Mouse (Mus musculus) heart, embryonic 12.5 days (tissue): ENCODE measurements around the gene Tmem175. TPM values are rescaled to one million over a fixed set of nuclear protein-coding genes. Genes with fewer than 3 reads are reported as not detected.
A peak's percentile ranks its signal among the peaks of the same experiment; 100 is the strongest.
"Not testable (repeated sequence)": the region's sequence is repeated elsewhere in the genome, so short reads cannot be mapped to it uniquely, and the experiment has no call there.

Experiments
- ATAC-seq: fragments of 200-750 bp; cut with Nextera tagmentation; 2 replicates; pipeline ENCODE4 v1.8.0; 2017; ENCODE audit warnings: moderate TSS enrichment, moderate library complexity; ENCODE audit not compliant: insufficient number of reproducible peaks, low FRiP score
- H3K27ac ChIP-seq: fragments of 300-500 bp; sonication (generic); 2 replicates; pipeline ENCODE4 v1.5.1; 2016; ENCODE audit warnings: mild to moderate bottlenecking, moderate library complexity; ENCODE audit not compliant: poor library complexity, severe bottlenecking
- H3K27me3 ChIP-seq: fragments of 300-500 bp; sonication (generic); replicated peaks from 2 replicates; pipeline ENCODE4 v1.6.1; 2016; ENCODE audit warnings: mild to moderate bottlenecking, moderate library complexity
- H3K36me3 ChIP-seq: fragments of 300-500 bp; sonication (generic); 2 replicates; pipeline ENCODE4 v1.6.1; 2016; ENCODE audit warnings: mild to moderate bottlenecking, moderate library complexity
- H3K4me1 ChIP-seq: fragments of 300-500 bp; sonication (generic); replicated peaks from 2 replicates; pipeline ENCODE4 v1.6.1; 2016; ENCODE audit warnings: mild to moderate bottlenecking
- H3K4me2 ChIP-seq: fragments of 300-500 bp; sonication (generic); 2 replicates; pipeline ENCODE4 v1.6.1; 2016; ENCODE audit warnings: mild to moderate bottlenecking, moderate library complexity
- H3K4me3 ChIP-seq: fragments of 300-500 bp; sonication (generic); 2 replicates; pipeline ENCODE4 v1.5.1; 2016; ENCODE audit warnings: mild to moderate bottlenecking
- H3K9ac ChIP-seq: fragments of 300-500 bp; sonication (generic); 2 replicates; pipeline ENCODE4 v1.6.1; 2016; ENCODE audit warnings: mild to moderate bottlenecking, moderate library complexity
- H3K9me3 ChIP-seq: fragments of 300-500 bp; sonication (generic); replicated peaks from 2 replicates; pipeline ENCODE4 v1.6.1; 2016; ENCODE audit warnings: mild to moderate bottlenecking, moderate library complexity
- WGBS: fragments of 180-500 bp; shearing (Covaris S2); methylation state at CpG from one replicate; pipeline ENCODE4 v1.1.7; 2016; 5-methylcytosine and 5-hydroxymethylcytosine counted together
- polyA plus RNA-seq: library from polyadenylated mRNA; unstranded; fragments of >200 nt; fragmentation: Nextera tagmentation; extraction: Ambion mirVana; gene quantifications from 2 replicates; pipeline ENCODE4 v1.2.1, GENCODE M21; 2016

Gene Tmem175
- polyA plus RNA-seq: 18.5 and 18.6 TPM in 2 replicates

DNA sequence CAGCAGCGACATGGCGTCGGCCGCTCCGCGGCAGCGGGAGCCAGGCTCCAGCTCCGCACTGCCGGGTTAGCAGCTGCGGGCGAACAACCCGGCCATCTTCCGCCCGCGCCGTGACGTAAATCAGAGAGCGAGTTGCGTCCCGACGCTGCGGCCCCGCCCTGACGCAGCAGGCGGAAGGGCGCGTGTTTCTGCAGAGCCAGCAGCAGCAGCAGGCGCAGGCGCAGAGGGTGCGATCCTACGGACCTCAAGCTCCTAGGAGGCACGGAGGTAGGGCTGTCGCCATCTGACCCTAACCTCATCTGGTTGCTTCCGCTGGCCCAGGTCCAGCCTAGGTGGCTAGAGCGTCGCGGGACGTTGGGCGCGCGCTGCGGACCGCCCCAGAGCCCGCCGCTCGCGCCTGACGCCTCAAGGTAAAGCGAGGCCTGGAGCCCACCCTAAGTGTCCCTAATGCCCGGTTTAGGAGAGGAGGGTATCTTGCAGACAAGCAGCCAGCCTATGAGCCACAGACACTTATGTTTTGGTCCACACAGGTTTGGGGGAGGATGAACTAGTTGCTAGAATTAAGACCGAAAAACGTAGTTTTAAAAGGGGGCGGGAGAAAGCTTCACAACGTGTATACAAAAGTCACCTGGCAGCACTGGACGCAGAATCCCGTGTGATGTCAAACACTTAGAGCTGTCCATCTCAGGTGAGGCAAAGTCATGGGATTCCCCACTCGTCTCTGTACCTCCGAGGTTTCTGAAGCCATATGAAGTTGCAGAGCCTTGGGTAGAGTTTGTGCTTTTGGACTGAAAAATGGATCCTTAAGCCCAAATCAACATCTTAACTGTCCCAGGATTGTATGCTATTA lies at the start of gene Tmem175, which contains the start of gene Gak:
Tmem175 (plus strand) TSS at position 137 of the 850 bp plus-strand sequence.
Gak (minus strand) TSS at position 122 of the 850 bp plus-strand sequence.
- WGBS: under 1% methylated on average over 58 of the region's 58 CpGs
- Histone ChIP-seq H3K9ac (peak within 1 kb of the TSS; percentile 93), H3K4me2 (peak within 1 kb of the TSS; percentile 83), H3K4me3 (peak within 1 kb of the TSS; percentile 88), H3K27me3 (no peaks in the 10 kb centered on the region), H3K9me3 (no peaks in the 10 kb centered on the region), H3K36me3 (no peaks in the 10 kb centered on the region), H3K27ac (peak within 1 kb of the TSS; percentile 81), H3K4me1 (peaks cover 24% of the 10 kb centered on the region)
- ATAC-seq: peak; percentile 96

DNA sequence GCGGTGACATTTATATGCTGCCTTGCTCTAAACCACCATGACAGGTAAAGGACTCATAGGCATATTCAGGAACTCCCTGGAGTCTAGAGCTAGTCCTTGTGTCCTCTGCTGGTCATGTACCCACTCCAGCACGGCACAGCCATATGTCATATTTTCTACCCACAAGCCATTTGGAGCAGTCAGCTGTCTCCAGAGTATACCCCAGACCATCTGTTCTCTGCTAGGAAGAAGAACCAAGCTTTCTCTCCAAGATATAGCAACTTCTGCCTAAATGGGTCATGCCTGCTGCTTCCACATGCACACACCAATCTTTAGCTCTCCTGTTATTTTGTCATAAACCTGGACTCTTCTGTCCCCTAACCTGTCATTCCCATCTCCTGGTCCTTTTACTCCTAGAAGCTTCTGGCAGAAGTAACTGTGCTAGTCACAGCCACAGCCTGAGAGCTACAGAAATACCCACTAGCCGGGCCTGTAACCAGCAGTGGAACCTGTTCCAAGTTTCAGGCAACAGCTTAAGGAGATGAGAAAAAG lies 48.1 kb upstream of the Tmem175 start:
- Histone ChIP-seq H3K27ac (no peak overlapping the region), H3K36me3 (peaks cover 83% of the 10 kb centered on the region), H3K4me1 (no peaks in the 10 kb centered on the region), H3K27me3 (no peaks in the 10 kb centered on the region), H3K4me3 (no peak overlapping the region), H3K9me3 (no peaks in the 10 kb centered on the region), H3K4me2 (no peak overlapping the region), H3K9ac (no peak overlapping the region)
- ATAC-seq: no peak
- 91% methylated on average over 3 of the region's 3 CpGs for WGBS

DNA sequence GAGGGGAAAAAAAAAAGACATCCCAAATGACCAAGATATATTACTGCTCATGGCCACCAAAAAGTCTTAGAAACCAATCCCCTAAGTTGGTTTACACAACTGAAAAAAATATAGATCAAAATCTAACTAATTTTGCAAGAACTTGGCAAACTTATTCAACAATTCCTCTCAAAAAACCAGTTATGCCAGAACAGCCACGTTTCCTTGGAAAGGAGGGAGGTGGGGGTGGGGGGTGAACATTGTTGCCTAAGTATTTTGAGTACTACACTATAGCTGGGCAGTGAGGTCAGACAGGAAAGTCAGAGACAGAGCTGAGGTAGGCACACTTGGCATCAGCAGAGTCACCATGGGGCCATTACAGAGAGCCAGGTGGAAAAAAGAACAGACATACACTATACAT lies 29.6 kb upstream of the Tmem175 start:
- peaks cover 97% of the 10 kb centered on the region for H3K36me3 ChIP-seq
- 86% methylated on average over 1 of the region's 1 CpGs for whole genome bisulfite sequencing

DNA sequence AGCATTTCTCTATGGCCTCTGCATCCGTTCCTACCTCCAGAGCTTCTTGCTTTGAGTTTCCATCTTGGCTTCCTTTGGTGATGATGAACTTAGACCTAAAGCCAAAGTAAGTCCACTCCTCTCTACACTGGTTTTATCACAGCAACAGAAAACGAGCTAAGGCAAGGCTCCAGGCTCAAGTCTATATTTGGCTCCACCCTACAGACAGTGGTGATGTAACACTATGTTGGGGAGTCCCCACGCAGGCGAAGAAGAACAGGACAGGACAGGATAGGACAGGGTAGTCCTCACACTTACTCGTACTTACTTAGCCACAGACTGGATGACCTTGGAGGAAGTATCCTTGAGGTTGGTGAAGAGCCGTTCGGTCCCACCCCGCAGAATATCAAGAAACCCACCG lies 27.0 kb upstream of the Tmem175 start:
- H3K4me3 ChIP-seq: no peak overlapping the region
- no peaks in the 10 kb centered on the region for H3K9me3 ChIP-seq
- ATAC-seq: no peak
- H3K4me2 ChIP-seq: no peak overlapping the region
- WGBS: 82% methylated on average over 9 of the region's 9 CpGs
- no peak overlapping the region for H3K27ac ChIP-seq
- H3K27me3 ChIP-seq: no peaks in the 10 kb centered on the region
- no peaks in the 10 kb centered on the region for H3K4me1 ChIP-seq
- H3K36me3 ChIP-seq: peaks cover 97% of the 10 kb centered on the region
- H3K9ac ChIP-seq: no peak overlapping the region

More for the DNA sequence above, 29.6 kb upstream of the Tmem175 start:
- H3K4me2 ChIP-seq: no peak overlapping the region
- H3K27me3 ChIP-seq: no peaks in the 10 kb centered on the region
- H3K4me3 ChIP-seq: no peak overlapping the region
- H3K9ac ChIP-seq: no peak overlapping the region
- H3K9me3 ChIP-seq: no peaks in the 10 kb centered on the region
- H3K27ac ChIP-seq: no peak overlapping the region
- no peaks in the 10 kb centered on the region for H3K4me1 ChIP-seq
- no peak for ATAC-seq

DNA sequence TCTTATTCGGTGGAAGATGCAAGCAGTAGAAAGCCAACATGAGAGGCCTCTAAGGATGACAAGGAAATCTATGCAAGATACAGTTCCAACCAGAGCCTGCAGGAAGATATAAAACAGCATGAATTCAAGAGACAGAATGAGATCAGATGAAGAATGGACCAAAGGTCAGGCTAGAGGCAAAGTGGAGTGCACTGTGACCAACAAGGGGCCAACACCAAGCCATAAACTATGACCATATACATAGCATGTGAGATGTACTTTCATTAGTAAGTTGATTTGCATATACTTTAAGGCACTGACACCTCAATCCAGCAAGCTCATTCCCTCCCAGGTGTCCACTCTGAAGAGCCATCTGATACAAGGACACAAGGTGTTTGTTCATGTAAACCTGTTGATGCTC lies 19.1 kb upstream of the Tmem175 start:
- ATAC-seq: no peak
- Histone ChIP-seq H3K27ac (no peak overlapping the region), H3K4me2 (no peak overlapping the region), H3K27me3 (no peaks in the 10 kb centered on the region), H3K4me3 (no peak overlapping the region), H3K9me3 (no peaks in the 10 kb centered on the region), H3K4me1 (no peaks in the 10 kb centered on the region), H3K36me3 (peaks cover 91% of the 10 kb centered on the region), H3K9ac (no peak overlapping the region)
- WGBS: 97% methylated on average over 1 of the region's 1 CpGs

DNA sequence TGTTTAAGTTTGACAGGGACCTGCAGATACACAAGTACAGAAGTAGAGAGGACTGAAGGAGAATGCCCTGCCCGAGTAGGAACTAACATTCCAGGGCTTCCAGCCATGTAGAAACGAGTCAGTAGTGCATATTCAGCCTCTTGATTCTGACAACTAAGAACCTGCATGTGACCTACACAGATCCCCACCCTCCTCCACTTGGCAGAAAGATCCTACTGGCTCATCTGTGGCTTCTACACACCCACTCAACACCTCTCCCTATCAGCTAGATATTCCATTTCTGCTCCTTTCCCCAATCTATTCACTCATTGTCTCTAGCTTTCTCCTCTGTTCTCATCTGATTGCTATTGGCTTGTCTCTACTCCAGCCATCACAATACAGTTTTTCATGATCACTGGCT lies 7.7 kb upstream of the Tmem175 start:
- Histone ChIP-seq H3K9ac (no peak overlapping the region), H3K4me1 (peaks cover 6% of the 10 kb centered on the region; the same call in 1 of the 2 replicates), H3K27me3 (no peaks in the 10 kb centered on the region), H3K9me3 (no peaks in the 10 kb centered on the region), H3K27ac (no peak overlapping the region), H3K36me3 (peaks cover 53% of the 10 kb centered on the region), H3K4me3 (no peak overlapping the region), H3K4me2 (no peak overlapping the region)
- WGBS: 33% methylated on average over 2 of the region's 2 CpGs
- no peak for ATAC-seq

DNA sequence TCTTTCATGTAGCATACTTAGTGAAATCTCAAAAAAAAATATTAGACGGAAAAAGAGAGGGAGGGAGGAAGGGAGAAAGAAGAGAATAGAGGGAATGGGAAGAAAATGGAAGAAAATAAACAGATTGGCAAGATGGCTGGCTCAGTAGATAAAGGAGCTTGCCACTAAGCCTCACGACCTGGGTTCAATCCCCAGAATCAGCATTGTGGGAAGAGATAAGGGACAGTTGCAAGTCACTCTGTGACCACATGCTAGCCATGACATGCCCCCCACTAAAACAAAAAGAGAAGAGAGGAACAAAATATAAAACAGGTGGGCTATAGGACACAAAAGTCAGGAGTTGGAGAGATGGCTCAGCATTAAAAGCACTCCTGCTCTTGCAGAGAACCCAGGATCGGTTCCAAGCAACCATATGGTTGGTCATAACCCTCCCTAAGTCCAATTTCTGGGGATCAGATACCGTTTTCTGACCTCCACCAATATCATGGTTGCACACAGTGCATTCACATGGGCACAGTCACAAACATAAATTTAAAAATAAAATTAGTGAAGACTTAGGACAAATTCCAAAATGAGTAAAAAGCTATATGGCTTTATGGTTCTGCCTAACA lies 3.4 kb upstream of the Tmem175 start:
- H3K36me3 ChIP-seq: peaks cover 27% of the 10 kb centered on the region
- 67% methylated on average over 4 of the region's 4 CpGs for WGBS
- H3K9ac ChIP-seq: no peak overlapping the region
- H3K4me1 ChIP-seq: peaks cover 30% of the 10 kb centered on the region
- ATAC-seq: no peak
- no peak overlapping the region for H3K4me3 ChIP-seq
- H3K4me2 ChIP-seq: no peak overlapping the region
- no peaks in the 10 kb centered on the region for H3K27me3 ChIP-seq
- H3K9me3 ChIP-seq: no peaks in the 10 kb centered on the region
- H3K27ac ChIP-seq: no peak overlapping the region

DNA sequence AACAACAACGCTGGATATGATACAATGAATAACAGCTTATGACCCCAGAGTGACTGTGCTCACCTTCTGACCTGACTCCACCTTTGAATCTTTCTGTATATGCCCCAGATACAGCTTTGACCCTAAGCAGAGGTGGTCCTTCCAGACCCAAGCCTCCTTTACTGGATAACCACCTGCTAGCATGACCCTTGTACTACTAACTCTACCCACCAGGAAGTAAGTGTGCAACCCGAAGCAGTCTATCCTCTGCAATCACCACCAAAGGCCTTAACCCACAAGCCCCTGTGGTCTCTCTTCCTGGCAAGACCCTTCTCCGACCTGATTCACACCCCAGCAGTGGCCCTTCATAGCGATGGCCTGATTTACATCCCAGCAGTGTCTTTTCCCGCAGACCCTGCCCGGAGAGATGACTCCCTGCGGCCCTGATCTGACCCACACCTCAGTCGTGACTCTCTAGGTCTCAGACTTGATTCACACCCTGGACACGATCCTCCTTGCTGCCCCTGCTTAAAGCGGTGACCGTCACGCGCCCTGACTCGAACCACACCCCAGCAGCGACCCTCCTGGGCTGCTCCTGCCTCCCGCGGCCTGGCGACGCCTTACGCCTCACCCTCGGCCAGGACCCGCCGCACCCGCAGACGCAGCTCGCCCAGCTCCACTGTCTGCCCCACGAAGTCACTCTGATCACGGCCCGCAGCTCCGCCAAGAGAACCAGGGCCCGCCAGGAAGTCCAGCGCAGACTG lies 508 bp upstream of the Tmem175 start:
- 1% methylated on average over 32 of the region's 32 CpGs for WGBS

DNA sequence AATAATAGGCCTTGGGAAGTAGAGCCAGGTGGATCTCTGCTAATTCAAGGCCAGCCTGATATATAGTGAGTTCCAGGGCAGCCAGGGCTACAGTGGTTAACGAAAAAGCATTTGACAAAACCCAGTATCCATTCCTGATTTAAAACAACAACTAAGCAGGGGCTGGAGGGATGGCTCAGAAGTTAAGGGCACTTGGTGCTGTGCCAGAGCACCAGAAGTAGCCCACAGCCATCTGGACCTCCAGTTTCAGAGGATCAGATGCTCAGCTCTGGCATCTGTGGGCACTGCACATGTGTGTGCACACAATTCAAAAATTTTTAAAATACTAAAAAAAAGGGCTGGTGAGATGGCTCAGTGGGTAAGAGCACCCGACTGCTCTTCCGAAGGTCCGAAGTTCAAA lies 4.1 kb downstream of the Tmem175 start:
- Histone ChIP-seq H3K4me1 (peaks cover 8% of the 10 kb centered on the region), H3K27ac (no peak overlapping the region), H3K9me3 (no peaks in the 10 kb centered on the region), H3K9ac (no peak overlapping the region), H3K4me3 (no peak overlapping the region), H3K4me2 (no peak overlapping the region), H3K36me3 (peaks cover 9% of the 10 kb centered on the region), H3K27me3 (no peaks in the 10 kb centered on the region)
- 86% methylated on average over 4 of the region's 4 CpGs for WGBS
- no peak for ATAC-seq

More for the DNA sequence above, 508 bp upstream of the Tmem175 start:
- Histone ChIP-seq H3K4me2 (peak overlapping the region; percentile 83), H3K9me3 (no peaks in the 10 kb centered on the region), H3K4me3 (peak overlapping the region; percentile 88), H3K27me3 (no peaks in the 10 kb centered on the region), H3K4me1 (peaks cover 24% of the 10 kb centered on the region), H3K9ac (peak overlapping the region; percentile 93), H3K36me3 (peaks cover 7% of the 10 kb centered on the region), H3K27ac (peak overlapping the region; percentile 81)
- ATAC-seq: peak; percentile 87

DNA sequence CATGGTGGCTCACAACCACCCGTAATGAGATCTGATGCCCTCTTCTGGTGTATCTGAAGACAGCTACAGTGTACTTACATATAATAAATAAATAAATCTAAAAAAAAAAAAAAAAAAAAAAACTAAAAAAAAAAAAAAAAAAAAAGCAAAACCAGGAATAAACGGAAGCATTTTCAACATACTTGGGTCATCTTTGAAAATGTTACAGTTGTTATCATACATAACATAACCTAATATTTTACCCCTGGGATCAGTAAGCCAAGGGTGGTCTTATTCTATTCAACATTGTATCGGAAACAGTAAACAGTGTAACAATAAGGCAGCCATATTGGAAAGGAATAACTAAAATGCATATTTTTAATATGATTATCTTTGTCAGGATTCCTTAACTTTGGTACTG lies 4.5 kb downstream of the Tmem175 start:
- not testable (repeated sequence) for H3K4me3 ChIP-seq, H3K27ac ChIP-seq, H3K27me3 ChIP-seq, ATAC-seq, H3K4me2 ChIP-seq, H3K36me3 ChIP-seq, H3K9ac ChIP-seq, H3K4me1 ChIP-seq, H3K9me3 ChIP-seq
- 75% methylated on average over 3 of the region's 3 CpGs for WGBS

DNA sequence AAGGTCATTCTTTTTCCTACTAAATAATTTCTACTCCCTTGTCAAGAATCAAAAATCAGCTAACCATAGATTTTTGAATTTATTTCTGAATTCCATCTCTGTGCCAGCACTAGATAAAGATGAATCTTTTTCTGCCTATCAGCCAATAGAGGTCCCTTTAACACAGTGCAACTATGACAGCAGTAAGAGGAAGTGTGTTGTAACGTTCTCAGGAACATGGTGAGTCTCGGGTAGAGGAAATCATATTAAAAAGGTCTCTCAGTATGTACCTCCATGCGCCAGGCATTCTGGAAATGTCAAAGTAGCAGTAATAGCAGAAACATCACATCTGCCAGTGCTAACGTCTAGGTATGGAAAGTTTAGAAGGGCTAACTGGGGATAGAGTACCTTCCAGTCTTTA lies 6.6 kb downstream of the Tmem175 start:
- no peak overlapping the region for H3K4me3 ChIP-seq
- H3K9ac ChIP-seq: no peak overlapping the region
- H3K4me2 ChIP-seq: no peak overlapping the region
- WGBS: 71% methylated on average over 4 of the region's 4 CpGs
- H3K9me3 ChIP-seq: no peaks in the 10 kb centered on the region
- no peaks in the 10 kb centered on the region for H3K27me3 ChIP-seq
- peaks cover 21% of the 10 kb centered on the region for H3K36me3 ChIP-seq
- ATAC-seq: no peak
- no peaks in the 10 kb centered on the region for H3K4me1 ChIP-seq
- H3K27ac ChIP-seq: no peak overlapping the region
